Mouse (Mus musculus) thymus, postnatal 4 days (tissue): Measurements from ENCODE around the gene Brip1.

Source experiments
- DNase-seq: peaks from one replicate; pipeline ENCODE4 v3.0.0; 2021

Brip1 gene

DNA sequence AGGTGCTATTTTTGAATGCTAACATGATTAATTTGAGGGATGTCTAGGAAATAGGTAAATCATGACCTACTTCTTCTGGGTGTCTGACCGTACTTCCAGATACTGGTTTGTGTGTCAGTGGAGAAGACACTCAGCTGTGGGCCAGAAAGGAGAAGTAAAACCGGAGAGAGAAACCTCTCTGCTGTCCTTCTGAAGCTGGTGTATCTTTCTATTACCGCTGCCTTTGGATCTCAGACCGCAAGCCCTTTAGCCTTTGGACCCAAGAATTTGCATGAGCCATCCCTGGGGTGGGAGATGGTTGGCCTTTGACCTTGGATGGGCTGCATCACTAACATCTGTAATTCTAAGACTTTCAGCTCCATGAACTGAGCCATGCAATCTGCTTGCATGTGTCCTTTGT lies 93.7 kb downstream of the Brip1 start:
- DNase-seq: no peak

DNA sequence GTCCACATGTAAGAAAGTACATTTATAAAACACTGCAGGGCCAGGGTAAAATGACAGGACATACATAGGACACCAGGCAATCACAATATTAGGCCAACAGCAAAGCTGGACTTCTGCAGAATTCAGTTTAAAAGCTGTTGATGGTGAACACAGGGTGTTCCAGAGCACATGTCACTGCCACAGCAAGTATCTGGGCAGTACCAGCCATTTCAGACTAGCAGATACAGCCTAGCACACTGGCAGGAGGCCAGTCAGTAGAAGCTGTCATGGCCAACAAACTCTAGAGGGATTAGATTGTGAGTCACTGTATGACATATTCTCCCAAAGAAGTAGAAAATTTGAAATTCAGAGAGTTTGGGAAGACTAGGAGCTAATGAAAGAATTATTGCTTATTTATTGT lies 94.4 kb downstream of the Brip1 start:
- DNase-seq: no peak

DNA sequence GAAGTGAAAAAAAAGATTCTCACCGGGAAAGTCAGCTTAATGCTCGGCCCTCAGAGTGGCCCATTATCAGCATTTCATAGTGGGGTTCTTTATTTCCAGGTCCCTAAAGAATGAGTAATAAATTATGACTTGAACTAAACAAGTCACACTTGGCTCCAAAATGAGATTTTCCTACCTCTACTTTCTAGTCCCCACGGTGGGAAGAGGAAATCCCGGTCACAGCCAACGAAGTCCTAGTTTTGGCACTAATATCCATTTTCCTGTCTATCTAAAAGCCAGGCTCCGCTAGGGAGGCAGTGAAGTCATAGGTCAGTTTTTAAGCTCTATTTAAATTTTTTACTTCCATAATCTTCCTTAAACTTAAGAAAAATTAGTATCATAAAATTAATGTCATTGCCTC lies 99.8 kb downstream of the Brip1 start:
- DNase-seq: no peak

DNA sequence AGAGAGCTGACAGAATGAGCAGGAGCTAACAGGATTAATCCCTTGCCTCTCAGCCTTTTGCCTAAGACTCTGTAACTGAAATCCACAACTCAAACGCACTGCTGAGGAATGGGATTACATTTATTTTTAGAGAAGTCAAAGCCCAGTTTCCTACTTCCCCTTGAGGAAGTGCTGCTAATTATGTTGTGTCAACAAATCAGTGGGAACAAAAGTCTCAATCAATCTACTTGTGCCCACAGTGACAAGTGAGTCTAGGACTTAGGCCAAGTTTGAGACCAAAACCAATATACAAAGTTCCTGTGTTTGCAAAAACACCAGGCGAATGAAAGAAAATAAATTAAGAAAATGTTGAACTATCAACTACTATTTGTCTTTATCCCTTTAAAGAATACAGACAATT lies 101.7 kb downstream of the Brip1 start:
- DNase-seq: no peak

DNA sequence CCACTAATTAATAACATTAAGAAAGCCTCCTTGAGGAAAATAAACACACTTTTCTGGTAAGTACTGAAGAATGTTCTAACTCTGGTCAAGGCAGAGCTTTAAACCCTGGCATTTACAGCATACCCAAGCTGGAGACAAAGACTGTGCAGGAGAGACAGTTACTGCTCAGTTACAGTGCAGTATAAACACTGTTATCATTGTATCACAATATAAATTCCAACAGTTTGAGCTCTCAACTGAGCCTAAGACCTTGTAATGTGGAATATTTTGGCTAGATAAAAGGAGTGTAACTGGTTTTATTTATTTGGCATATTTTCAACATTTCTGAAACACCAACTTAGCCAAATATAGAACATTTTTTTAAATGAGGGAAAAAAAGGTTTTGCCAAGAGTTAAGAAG lies 112.2 kb downstream of the Brip1 start:
- no peak for DNase-seq

DNA sequence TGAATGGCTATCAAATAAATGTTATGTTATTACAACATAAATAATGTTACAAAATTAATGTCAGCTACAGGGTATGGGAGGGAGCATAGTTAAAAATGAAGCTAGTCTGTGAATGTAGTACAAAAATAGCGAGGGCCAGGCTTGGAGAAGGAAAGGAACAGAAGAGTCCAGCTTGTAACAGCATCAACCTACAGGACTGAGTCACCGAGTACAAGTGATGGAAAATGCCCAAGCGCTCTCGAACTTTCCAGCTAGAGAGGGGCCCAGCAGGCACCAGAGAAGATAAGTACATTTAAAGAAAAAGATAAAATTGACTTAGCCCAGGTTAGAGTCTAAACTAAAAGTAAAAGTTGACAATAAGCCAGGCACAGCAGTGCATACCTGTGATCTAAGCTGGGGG lies 116.5 kb downstream of the Brip1 start:
- DNase-seq: no peak

DNA sequence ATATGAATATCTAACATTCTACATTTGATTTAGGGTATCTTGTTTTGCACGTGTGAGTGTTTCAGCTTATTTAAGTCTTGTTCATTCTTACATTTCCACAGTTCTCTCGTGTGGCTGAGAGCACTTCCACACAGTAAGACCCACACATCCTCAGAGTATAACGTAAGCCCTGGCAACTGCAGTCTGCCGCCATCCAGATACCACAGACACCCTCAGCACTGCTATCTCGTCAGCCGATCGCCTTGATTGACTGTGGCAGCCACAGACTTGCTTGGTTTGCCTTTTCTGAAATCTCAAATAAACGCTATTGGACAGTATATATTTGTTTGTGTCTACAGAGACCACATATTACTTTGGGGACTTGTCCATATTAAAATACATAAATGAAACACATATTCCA lies 123.0 kb downstream of the Brip1 start:
- no peak for DNase-seq

DNA sequence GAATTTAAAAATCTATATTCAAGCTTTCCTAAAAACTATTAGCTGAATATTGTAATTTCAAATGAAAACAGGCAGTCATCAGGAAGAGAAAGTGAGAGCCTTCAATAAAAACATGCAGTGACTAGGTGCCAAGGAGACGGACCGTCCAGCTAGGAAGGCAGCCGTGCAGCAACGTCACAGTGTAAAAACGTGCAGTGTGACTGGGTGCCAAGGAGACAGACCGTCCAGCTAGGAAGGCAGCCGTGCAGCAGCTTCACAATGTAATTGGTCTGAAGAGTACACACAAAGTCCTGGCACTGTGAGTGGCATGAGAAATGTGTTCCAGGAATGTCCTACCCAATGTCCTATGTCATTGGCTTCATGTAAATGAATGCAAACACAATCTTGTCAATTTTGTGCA lies 124.0 kb downstream of the Brip1 start:
- no peak for DNase-seq

DNA sequence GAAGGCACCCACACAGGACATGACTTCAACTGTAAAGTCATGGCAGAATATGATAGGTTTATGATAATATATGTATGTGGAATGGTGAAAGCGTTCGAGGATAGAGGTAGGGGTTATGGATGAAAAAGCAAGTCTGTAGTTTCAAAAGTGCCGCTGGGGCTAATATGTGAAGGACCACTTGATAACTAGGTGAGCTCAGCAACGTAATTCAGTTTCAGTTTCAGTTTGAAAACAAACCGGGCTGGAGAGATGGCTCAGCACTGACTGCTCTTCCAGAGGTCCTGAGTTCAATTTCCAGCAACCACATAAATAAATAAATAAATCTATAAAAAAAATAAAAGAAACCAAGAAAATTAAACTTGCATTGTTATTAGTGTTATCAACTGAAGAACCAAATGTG lies 124.6 kb downstream of the Brip1 start:
- DNase-seq: no peak

DNA sequence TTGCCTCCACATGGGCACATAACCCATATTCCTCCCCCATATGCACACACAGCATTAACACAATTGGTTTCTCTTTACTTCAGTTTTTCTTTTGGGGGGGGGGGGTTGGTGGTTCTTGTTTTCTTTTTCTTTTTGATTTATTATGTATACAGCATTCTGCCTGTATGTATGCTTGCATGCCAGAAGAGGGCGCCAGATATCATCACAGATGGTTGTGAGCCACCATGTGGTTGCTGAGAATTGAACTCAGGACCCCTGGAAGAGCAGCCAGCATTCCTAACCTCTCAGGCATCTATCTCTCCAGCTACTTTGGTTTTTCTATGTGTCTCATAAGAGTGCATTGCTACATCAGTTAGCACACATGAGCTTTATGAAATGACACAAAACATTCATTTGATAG lies 125.6 kb downstream of the Brip1 start:
- peak; percentile 33 for DNase-seq

DNA sequence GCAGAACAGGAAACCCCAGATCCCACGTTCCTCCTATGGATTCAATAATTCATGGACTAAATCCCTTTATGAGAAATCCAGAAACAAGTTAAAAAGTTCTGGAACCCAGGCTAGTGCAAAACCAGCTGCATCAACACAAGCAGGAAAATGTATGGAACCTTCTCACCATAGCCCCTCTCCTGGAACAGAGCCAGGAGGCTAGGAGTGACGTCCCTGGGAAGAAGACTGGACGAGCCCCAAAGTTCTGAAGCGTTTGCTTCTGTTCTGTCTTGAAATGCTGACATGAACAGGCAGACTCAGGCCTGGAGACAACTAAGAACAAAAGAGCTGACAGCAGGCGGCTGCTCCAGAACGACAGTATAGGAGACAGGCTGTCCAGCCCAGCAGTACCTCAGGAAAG lies 132.3 kb downstream of the Brip1 start:
- DNase-seq: no peak

DNA sequence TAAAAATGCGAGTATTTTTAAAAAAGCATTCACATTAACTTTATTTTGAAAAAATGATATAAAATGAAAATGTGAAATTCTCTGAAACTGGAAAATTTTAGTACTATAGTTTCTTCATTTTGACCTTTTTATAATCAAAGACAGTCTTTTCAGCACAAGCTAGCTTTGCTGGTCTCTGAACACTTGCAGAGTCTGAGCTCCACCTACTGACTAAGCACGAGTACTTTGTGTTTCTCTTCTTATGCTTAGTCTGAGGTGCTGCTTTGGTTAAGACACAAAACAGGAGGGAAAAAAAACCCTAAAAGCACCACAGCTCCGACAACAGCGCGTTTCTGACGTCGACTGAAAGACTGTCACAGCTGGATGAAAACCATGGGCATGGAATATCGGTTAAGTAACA lies 133.8 kb downstream of the Brip1 start:
- no peak for DNase-seq

DNA sequence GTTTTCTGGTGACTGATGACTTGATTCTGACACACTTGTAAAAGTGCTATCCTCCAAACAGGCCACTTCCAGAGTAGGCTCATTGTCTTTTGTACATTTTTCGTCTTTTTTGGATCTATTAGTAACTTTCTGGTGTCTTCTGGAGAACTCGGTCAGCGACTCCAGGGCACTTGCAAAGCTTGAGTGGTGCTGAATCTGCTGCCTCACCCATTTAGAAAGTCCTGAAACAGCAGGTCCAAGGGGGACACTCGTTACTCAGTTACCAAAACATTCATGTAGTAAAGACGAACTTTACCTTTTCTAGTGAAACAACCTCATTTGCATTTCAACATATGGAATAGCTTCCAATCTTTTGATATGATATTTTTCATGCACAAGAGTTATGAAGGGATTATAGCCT lies 136.1 kb downstream of the Brip1 start:
- no peak for DNase-seq

DNA sequence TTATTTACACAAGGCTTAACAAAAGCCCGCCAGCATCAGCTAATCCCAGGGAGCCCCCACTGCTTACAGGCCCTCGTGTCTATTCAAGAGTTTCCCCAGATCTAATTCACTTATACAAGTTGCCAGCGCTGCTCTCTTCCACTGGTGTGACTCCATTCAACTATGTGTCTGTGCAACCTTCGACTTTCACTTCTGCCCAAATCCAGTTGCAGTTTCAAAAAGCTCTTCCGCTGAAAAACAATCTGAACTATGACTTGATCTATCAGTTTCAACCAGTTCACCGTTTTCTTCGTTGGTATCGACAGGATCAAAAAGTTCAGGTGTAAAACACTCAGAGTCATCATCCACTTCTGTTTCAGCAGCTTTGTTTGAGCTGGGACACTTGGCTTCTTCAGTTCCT lies 139.8 kb downstream of the Brip1 start:
- DNase-seq: no peak

DNA sequence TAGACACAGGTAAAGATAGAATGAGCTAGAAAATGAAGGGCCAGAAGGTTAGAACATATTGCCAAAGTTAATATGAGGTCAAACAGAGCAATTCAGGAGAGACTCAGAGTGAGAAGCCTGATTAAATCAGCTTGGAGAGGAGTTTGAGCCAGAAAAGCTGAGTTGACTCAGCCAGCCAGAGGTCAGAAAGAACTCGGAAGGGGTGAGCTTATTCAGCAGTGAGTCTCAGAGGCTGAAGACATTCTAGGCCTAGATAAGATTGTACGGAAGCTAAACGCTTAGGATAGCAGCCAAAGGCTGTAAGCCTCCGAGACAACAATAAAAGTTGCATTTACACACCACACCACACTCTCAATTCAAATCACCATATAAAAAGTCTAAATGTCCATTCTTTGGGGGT lies 141.9 kb downstream of the Brip1 start:
- no peak for DNase-seq

DNA sequence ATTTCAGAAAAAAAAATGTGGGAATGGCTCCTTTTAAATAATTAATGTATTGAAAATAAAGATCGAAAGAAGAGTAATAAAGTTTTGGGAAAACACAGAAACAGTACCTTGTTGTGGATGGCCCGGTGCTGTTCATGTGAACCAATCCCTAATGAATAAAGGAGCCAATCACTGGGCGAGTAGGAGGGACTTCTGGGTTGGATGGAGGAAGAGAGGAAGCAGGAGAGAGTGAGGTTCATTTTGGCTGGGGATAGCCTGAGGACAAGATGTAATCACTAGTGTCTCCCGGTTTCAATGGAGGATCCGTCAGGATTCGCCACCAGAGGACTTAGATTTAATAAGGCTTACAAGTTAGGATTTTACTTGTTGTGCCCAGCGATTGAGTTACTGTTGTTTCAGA lies 145.2 kb downstream of the Brip1 start:
- DNase-seq: no peak

DNA sequence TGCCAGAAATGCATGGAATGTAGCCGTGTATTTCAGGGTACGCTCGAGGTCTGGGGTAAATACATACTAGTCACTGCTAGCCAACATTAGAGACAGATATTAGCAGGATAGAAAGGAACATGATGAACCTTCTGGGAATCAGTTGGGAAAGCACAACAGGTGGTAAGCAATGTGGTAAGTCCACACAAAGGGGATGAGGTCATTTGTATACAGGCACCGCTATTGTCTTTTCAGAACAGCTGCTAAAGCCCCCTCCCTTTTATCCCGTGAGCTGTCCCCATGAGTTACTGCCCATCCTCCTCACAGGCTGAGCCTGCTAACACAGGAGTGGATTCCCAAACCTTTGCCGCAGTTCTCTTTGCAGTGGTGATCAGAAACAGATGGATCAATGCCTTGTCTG lies 149.6 kb downstream of the Brip1 start:
- DNase-seq: no peak

DNA sequence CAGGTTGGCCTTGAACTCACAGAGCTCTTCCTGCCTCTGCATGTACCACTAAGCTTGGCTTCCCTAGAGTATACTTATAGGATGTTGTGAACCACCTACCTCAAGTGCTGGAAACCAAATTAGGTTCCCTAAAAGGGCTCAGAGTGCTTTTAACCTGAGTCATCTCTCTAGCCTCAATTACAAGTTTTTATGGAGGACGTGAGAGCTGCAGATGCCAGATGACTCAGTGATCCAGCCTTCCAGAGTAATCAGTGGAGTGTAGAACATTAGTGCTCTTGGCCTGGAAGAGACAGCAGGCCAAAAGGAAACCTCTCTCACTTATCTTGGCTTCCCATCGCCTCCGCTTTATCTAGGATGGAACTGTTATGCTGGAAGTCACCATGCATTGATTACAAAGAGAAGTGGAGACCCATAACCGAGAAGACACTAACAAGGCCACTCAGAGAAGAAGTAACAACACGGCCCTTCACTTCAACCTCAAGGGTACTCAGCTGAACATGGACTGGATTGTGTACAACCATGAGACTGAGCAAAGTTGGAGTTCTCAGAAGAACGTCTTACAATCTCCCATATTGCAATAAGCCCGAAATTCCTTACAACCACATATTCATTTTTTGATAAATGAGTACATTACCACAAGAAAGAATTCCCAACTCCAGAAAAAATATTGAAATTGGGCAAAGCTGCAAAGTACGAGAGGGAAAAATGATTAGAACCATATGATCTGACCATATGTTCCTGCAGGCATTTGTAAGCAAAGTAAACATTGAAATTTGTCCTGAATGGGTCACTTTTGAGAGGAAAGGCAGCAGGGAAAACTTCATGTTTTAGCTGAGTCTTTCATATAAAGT lies 150.3 kb downstream of the Brip1 start:
- DNase-seq: no peak

DNA sequence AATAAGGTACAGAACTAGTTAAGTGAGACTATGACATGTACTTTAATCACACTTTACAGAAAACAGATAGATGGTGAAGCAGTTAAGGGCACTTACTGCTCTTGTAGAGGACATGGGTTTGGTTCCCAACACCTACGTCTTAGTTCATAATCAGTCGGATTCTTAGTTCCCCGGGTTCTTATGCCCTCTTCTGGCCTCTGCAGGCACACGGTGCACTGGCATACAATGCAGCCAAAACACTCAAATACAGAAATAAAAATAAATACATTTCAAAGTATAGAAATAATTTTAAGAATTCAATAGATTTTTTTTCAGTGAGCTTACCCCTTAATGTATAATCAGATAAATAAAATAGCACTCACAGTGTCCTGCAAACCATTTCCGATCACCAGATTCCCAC lies 161.0 kb downstream of the Brip1 start:
- DNase-seq: no peak

DNA sequence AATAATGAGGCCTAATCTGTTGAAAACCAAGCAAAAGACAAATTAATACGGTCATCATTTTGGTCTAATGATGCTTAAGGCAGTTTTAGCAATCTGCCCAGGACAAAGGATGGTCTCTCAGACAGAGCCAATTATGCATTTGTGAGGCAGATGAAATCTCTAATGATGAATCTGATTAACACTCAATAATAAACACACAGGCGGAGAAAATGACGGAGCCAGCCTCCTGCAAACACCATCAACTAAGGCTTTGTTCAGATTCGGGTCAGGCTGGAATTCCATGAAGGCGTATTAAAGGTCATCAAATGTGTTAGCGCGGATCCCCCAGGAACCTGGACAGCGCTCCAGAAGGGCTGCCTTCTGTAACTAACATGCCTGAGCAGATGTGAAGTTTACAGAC lies 161.6 kb downstream of the Brip1 start:
- no peak for DNase-seq

DNA sequence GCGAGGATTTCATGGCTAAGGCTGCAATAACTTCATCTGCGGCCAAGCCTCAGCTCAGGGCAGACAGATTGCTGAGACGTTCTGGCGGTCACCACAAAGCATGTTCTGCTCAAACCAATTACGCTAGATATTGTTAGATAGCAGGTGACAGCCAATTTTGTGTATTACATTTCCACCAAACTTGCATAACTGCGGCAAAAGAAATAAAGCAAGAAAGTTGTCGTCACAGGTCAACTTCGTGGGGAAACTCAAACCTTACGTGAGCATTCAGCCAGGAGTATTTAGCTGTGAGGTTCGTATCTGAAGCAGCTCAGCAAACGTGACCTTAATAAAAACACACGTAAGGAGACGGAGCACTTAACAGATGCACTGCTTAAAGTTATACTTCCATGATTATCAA lies 162.3 kb downstream of the Brip1 start:
- DNase-seq: no peak

DNA sequence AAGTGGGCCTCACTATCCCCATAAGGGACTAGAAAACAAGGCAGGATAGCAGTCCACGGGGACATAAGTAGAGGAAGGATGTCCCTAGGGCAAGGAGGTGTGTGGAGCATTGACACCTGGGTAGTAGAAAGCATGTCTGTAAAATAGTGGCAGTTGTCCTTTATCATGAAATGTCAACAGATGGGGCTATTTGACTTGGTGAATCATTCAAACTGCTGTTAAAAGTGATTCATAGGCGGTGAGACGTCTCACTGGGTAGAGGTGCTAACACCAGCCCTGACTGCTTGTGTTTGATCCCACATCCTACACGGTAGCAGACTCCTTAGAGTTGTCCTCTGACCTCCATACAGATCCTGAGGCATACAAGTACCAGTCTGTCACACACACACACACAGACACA lies 168.1 kb downstream of the Brip1 start:
- no peak for DNase-seq

DNA sequence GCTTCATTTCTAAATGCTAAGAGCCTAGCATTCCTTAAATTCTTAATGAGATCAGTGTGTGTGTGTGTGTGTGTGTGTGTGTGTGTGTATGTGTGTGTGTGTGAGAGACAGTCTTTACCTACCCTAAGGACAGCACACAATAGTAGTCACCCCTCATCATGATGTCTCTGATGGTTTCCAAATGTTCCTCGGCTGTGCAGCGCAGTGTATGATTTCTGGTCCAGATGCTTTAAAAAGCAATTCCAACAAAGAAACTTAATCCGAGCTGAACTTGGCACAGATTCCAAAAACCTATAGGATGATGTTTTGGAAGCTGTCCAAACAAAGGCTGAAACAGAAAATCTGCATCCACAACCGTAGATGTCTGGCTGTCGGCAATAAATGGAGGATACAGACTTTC lies 173.0 kb downstream of the Brip1 start:
- DNase-seq: no peak

DNA sequence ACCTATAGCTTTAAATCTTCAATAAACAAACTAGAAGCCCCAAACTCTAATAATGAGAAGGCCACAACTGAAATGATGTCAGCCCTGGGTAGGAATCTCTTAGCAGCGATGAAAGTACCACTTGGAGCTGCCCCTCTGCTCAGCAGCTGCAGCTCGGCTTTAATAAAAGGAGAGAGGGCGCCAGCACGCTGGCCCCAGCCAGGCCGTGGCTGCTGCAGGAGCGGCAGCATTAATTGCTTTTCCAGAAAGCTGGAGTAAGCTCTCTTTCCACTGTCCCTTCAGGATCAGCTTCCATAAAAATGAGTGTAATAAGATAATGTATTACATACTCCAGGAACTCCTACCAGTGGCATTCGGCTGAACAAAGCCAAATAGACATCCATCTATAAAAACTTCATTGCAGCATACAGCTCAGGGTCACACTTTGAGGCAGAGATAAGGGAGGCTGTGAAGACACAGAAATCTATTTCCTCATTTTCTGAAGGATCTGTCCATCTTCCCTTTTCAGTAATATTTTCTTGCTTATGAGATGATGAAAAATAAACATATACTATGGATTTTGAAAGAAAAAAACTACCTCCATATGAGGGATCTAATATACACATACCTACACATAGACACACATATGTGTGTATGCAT lies 174.3 kb downstream of the Brip1 start:
- DNase-seq: no peak

DNA sequence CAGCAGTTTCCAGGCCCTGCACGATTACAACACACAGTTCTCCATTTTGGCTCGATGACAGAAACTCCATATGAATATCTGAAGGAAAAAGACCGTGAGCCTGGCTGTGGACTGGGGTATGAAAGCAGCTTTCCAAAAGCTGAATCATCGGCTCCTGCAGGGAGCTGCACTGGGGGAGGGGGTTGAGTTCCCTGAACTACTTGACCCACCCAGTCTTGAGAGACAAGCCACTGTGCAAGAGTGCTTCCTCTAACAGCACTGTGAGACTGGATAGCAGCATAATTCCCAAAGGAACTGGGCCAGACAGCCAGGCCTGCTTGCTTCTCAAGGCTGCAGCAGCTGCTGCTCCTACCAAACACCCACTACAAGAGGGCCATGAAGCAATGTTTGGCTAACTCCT lies 178.6 kb downstream of the Brip1 start:
- no peak for DNase-seq
